Mouse (Mus musculus): ENCODE results near the gene Plch1. TPM values are rescaled to one million over a fixed set of nuclear protein-coding genes. Genes with fewer than 3 reads are reported as not detected.

The Plch1 gene
- total and polyA plus RNA-seq, 3 experiments = 0.38 TPM; not detected in 2

DNA sequence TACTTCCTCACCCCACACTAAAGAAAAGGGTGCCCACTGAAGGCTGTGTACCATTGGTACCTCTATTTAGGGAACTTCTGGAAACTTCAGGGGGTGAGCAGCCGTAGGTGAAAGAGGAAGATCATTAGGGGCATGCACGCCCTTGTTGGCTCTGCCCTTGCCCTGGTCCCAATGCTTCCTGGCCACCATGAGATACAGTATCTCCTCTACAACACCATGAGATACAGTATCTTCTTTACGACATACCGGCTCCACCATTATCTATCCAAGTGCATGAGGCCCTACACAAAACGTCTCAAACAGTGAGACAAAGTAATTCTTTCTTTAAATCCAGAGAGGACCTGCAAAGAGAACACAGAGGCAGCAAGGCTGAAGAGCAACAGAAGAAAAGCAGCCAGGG is 98.6 kb downstream of the Plch1 start:
- Histone ChIP-seq H3K27me3 (ENCODE audit: insufficient read depth, low read length) (no peaks in the 10 kb centered on the region), H3K4me1 (ENCODE audit: insufficient read depth, low read depth, low read length) (no peaks in the 10 kb centered on the region), H3K9me3 (replicated peaks) (no peaks in the 10 kb centered on the region), H3K4me3 (ENCODE audit: low read depth, low read length) (no peak overlapping the region), H3K36me3 (replicated peaks) (no peaks in the 10 kb centered on the region)
- no peak for TF ChIP-seq TAL1 (conservative IDR thresholded peaks at IDR 0.05; ENCODE audit: low read depth, low read length)
- TF ChIP-seq CTCF (IDR thresholded peaks at IDR 0.05; ENCODE audit: low read depth, low read length) = no peak
- TF ChIP-seq POLR2AphosphoS5 (IDR thresholded peaks at IDR 0.05; ENCODE audit: insufficient replicate concordance, low read depth, low read length) = no peak
- no peak for TF ChIP-seq GATA1 (IDR thresholded peaks at IDR 0.05; ENCODE audit: borderline replicate concordance, low read length)
- TF ChIP-seq GATA2 (IDR thresholded peaks at IDR 0.05; ENCODE audit: borderline replicate concordance, low read depth, low read length) = no peak
- DNase-seq (ENCODE audit: low spot score) = no peak
- ATAC-seq (ENCODE audit: extremely low read depth, insufficient number of reproducible peaks, low FRiP score, poor library complexity, severe bottlenecking) = no peak

DNA sequence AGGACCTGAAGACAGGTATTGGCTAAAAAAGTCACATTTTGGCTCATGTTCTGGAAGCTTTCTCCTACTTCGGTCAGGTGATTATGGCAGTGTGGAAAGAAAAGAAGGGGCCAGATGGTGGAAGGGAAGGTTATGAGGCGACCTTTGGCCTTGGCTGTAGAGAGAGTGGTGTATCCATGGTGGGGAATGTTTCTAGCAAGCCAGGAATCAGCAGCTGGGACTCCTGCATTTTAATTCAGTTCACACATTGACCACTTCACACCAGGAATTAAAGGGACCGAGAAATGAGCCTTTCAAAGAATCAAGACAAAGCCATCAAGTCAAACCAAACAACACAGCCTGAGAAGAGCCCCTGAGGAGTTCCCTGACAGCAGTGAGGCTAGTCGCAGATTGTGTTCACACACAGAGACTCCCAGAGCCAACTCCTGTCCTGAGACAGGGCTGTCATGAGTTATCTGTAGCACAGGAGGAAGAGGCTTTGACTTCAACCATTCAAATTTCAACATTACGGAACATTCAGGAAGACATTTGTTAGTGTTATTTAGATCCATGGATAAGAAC is 112.4 kb downstream of the Plch1 start:
- TF ChIP-seq GATA2 (IDR thresholded peaks at IDR 0.05; ENCODE audit: borderline replicate concordance, low read depth, low read length) (no peak), TAL1 (conservative IDR thresholded peaks at IDR 0.05; ENCODE audit: low read depth, low read length) (no peak), POLR2AphosphoS5 (IDR thresholded peaks at IDR 0.05; ENCODE audit: insufficient replicate concordance, low read depth, low read length) (no peak), CTCF (IDR thresholded peaks at IDR 0.05; ENCODE audit: low read depth, low read length) (no peak), GATA1 (IDR thresholded peaks at IDR 0.05; ENCODE audit: borderline replicate concordance, low read length) (no peak)
- H3K36me3 ChIP-seq (replicated peaks) = no peaks in the 10 kb centered on the region
- no peaks in the 10 kb centered on the region for H3K4me1 ChIP-seq (ENCODE audit: insufficient read depth, low read depth, low read length)
- H3K9me3 ChIP-seq (replicated peaks) = no peaks in the 10 kb centered on the region
- ATAC-seq (ENCODE audit: extremely low read depth, insufficient number of reproducible peaks, low FRiP score, poor library complexity, severe bottlenecking) (no peak), DNase-seq (ENCODE audit: low spot score) (no peak)
- no peak overlapping the region for H3K4me3 ChIP-seq (ENCODE audit: low read depth, low read length)
- H3K27me3 ChIP-seq (ENCODE audit: insufficient read depth, low read length) = no peaks in the 10 kb centered on the region

DNA sequence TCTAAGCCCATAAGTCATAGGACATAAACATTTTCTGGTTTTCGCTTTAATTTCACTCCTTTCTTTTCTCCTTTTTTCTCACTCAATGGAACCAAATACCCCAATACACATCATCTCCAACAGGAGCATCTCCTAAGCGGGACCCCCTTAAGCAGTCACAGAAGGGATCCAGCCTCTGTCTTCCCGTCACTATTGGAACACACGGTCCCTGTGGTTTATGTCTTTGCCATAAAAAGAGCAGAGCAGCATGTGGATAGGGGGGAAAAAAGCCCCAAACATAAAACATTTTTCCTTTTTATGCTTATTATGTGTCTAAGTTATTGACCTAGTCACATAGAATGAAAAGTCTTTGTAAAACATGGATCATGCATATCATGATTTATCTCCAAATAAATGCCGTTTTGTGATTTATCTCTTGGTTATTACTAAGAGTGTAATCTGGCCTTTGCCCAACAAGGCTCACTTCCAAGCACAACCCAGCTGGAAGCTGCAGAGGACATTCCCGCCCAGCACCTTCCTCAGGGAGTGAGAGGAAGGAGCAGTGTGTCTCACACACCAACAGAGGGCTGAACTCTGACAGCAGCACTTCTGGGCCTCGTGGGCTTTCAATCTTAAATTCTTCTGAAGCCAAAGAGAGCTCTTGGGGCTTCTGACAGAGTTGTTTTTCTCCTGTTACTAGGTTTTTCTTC is 126.5 kb downstream of the Plch1 start:
- ATAC-seq (ENCODE audit: extremely low read depth, insufficient number of reproducible peaks, low FRiP score, poor library complexity, severe bottlenecking) (no peak), DNase-seq (ENCODE audit: low spot score) (no peak)
- Histone ChIP-seq H3K9me3 (replicated peaks) (no peaks in the 10 kb centered on the region), H3K27me3 (ENCODE audit: insufficient read depth, low read length) (no peaks in the 10 kb centered on the region), H3K4me3 (ENCODE audit: low read depth, low read length) (no peak overlapping the region), H3K36me3 (replicated peaks) (no peaks in the 10 kb centered on the region), H3K4me1 (ENCODE audit: insufficient read depth, low read depth, low read length) (no peaks in the 10 kb centered on the region)
- TF ChIP-seq GATA1 (IDR thresholded peaks at IDR 0.05; ENCODE audit: borderline replicate concordance, low read length) = no peak
- no peak for TF ChIP-seq TAL1 (conservative IDR thresholded peaks at IDR 0.05; ENCODE audit: low read depth, low read length)
- TF ChIP-seq POLR2AphosphoS5 (IDR thresholded peaks at IDR 0.05; ENCODE audit: insufficient replicate concordance, low read depth, low read length) = no peak
- TF ChIP-seq CTCF (IDR thresholded peaks at IDR 0.05; ENCODE audit: low read depth, low read length) = no peak

DNA sequence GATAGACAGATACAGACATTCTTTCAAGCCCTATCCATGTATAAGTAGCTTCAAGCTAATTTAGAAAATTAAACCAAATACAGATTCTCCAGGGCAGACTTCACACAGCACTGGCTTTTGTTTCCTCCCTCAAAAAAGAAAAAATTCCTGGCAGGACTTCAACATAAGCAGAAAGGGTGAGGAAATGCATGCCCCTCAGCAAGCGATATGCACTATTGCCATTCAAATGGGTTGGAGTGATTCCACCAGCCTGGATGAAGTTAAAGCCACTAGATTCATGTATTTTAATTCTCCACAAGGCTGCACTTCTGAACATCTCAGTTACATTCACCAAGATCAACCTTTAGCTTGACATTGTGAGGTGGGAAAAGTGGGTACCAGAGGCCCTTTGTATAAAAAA is 138.5 kb downstream of the Plch1 start:
- no peaks in the 10 kb centered on the region for H3K36me3 ChIP-seq (replicated peaks)
- no peak for ATAC-seq (ENCODE audit: extremely low read depth, insufficient number of reproducible peaks, low FRiP score, poor library complexity, severe bottlenecking)
- H3K9me3 ChIP-seq (replicated peaks) = no peaks in the 10 kb centered on the region
- no peak overlapping the region for H3K4me3 ChIP-seq (ENCODE audit: low read depth, low read length)
- H3K27me3 ChIP-seq (ENCODE audit: insufficient read depth, low read length) = no peaks in the 10 kb centered on the region
- no peak for DNase-seq (ENCODE audit: low spot score)
- TF ChIP-seq TAL1 (conservative IDR thresholded peaks at IDR 0.05; ENCODE audit: low read depth, low read length) = no peak
- H3K4me1 ChIP-seq (ENCODE audit: insufficient read depth, low read depth, low read length) = no peaks in the 10 kb centered on the region

DNA sequence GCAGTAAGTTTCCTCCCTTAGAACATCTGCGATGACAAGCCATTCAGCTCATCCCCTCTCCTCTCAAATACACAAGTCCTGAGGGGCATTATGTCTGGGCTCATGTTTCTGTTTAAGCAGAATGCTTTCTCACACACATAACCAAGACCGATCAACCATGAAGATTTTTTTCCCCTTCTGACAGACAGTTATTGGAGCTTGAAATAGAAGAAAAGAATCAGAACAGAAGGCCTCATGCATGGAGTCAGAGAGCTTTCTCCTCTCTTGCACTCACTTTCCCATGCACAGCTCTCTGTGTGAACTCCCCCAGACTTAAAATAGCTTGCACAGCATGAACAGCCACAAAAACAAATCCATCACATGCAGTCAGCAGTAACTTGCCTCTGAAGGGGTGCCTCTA is 159.2 kb downstream of the Plch1 start:
- no peak for ATAC-seq (ENCODE audit: extremely low read depth, insufficient number of reproducible peaks, low FRiP score, poor library complexity, severe bottlenecking)
- Histone ChIP-seq H3K36me3 (replicated peaks) (no peaks in the 10 kb centered on the region), H3K27me3 (ENCODE audit: insufficient read depth, low read length) (no peaks in the 10 kb centered on the region), H3K4me3 (ENCODE audit: low read depth, low read length) (no peak overlapping the region), H3K4me1 (ENCODE audit: insufficient read depth, low read depth, low read length) (no peaks in the 10 kb centered on the region), H3K9me3 (replicated peaks) (no peaks in the 10 kb centered on the region)
- DNase-seq (ENCODE audit: low spot score) = no peak
- TF ChIP-seq GATA2 (IDR thresholded peaks at IDR 0.05; ENCODE audit: borderline replicate concordance, low read depth, low read length) (no peak), CTCF (IDR thresholded peaks at IDR 0.05; ENCODE audit: low read depth, low read length) (no peak), POLR2AphosphoS5 (IDR thresholded peaks at IDR 0.05; ENCODE audit: insufficient replicate concordance, low read depth, low read length) (no peak), GATA1 (IDR thresholded peaks at IDR 0.05; ENCODE audit: borderline replicate concordance, low read length) (no peak), TAL1 (conservative IDR thresholded peaks at IDR 0.05; ENCODE audit: low read depth, low read length) (no peak)

DNA sequence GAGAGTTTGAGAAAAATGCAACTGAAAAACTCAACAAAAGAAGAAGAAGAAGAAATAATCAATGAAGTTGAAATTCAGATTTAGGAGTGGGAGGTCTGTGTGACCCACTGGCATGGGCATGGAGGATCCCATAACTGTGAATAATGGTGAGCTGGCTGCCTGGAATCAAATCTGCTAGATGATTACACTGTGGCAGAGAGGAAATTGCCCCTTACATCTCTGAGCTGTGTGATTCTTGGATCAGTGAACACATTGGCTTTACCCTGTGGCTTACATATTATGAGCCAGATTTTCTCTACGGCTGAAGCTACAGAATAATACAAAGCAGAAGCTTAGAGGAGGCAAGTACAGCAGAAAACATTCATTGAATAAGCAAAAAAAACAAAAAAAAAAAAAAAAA is 170.9 kb downstream of the Plch1 start:
- Histone ChIP-seq H3K4me3 (ENCODE audit: low read depth, low read length) (no peak overlapping the region), H3K9me3 (replicated peaks) (no peaks in the 10 kb centered on the region), H3K36me3 (replicated peaks) (no peaks in the 10 kb centered on the region), H3K4me1 (ENCODE audit: insufficient read depth, low read depth, low read length) (no peaks in the 10 kb centered on the region), H3K27me3 (ENCODE audit: insufficient read depth, low read length) (peaks cover 3% of the 10 kb centered on the region; the same call in 1 of the 2 replicates)
- DNase-seq (ENCODE audit: low spot score) = no peak
- TF ChIP-seq GATA2 (IDR thresholded peaks at IDR 0.05; ENCODE audit: borderline replicate concordance, low read depth, low read length) = no peak
- no peak for TF ChIP-seq POLR2AphosphoS5 (IDR thresholded peaks at IDR 0.05; ENCODE audit: insufficient replicate concordance, low read depth, low read length)
- no peak for TF ChIP-seq GATA1 (IDR thresholded peaks at IDR 0.05; ENCODE audit: borderline replicate concordance, low read length)
- no peak for TF ChIP-seq CTCF (IDR thresholded peaks at IDR 0.05; ENCODE audit: low read depth, low read length)
- no peak for TF ChIP-seq TAL1 (conservative IDR thresholded peaks at IDR 0.05; ENCODE audit: low read depth, low read length)
- ATAC-seq (ENCODE audit: extremely low read depth, insufficient number of reproducible peaks, low FRiP score, poor library complexity, severe bottlenecking) = no peak

All from G1E (cell line).